Mouse (Mus musculus) telencephalon, adult 2 months (tissue): ENCODE results near the gene Bahcc1.

Experiments
- DNase-seq: peaks from one replicate; pipeline ENCODE4 v3.0.0-alpha.2; 2011; ENCODE audit warnings: low read depth, low spot score

Gene Bahcc1

DNA sequence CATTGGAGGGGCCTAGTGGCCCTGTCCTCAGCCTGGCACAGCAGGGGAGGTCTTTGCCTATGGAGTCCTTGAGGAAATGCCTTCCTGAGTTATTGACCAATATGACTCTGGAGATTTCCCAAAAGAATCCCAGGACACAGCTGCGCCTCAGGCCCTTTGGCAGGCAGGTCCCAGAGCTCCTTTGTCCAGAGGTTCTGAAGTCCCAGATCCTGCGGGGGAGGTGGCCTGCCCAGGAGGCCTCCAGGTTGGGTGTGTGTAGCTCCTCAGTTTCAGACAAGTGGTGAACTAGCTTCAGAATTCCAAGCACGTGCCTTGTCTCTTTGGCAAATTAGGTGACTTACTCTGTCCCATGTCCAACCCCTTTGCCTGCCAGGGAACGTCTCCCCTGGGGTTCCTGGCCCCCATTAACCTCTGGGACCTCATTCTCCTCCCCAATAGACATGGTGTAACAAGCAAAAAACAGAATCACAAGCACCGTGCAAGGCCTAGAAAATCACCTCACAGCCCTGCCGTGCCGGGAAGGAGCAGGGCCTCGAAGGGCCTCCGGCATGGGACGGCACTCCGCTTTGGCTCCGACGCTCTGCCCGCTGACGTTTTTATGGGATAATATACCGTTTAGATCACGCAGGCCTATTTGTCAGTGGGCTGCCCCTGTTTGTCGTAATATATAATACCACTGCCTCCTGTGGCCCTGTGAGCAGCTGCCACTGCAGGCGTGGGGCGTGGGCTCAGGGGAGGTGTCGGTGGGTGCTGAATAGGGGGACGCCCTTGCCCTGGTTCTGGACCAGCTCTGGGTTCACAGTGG is 10.2 kb downstream of the Bahcc1 start:
- DNase-seq, result no peak

DNA sequence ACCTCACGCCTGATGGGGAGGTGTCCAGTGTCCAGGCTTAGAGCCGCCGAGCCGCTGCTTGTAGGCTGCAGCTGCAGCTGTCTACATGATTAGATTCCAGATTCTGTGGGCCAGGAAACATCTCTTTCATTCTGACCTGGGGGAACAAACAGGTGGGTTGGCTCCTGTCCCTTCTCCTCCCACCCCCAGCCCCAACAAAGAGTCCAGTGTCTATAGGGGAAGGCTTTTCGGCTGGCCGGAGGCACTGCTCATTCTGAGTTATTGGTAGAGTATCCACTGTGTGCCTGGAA is 10.7 kb downstream of the Bahcc1 start:
- no peak for DNase-seq

DNA sequence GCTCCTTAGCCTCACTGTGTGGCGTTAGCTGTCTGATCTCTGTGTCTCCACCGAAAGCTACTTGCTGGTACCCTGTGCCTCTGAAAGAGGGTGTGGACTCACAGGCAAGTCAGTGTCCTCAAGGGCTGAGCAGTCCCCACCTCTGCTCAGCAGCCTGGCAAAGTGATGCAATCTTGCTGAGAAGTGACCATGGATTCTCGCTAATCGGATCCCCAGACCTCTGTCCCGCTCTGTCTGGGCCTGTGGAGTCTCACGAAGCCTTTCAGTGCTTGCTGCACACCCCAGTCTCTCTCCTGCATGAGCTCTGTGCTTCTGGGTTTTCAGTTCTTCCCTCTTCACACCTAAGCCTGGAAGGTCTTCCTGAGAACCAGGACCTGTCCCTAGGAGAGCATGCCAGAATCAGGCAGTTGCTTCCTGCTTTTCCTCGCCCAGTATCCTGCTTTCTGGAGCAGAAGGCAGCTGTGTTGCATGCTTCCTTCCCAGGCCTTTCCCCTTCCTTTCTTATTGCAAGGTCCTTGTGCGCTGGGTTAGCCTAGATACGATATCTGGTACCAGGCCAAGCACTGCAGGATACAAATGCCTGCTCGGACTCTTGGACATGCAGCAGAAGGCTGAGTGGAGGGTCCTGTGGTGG is 15.5 kb downstream of the Bahcc1 start:
- no peak for DNase-seq

DNA sequence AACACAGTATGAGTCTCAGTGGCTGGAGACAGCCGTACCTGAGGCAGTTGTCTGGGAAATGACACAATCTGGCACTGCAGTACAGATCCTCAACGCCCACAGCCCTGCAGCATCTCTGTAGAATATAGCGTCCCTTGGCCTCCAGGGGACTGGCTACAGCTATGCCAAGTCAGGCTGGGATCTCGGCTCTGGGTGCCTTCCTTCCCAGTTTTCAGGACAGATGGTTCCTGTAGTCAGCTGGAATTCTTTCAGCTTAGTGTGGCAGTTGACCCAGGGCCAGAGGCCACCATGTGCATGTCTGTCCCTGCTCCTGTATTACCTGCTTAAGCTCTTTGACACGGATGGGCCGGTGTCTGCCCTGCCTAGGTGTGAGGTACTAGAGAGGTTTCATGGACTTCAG is 16.2 kb downstream of the Bahcc1 start:
- DNase-seq, result no peak

DNA sequence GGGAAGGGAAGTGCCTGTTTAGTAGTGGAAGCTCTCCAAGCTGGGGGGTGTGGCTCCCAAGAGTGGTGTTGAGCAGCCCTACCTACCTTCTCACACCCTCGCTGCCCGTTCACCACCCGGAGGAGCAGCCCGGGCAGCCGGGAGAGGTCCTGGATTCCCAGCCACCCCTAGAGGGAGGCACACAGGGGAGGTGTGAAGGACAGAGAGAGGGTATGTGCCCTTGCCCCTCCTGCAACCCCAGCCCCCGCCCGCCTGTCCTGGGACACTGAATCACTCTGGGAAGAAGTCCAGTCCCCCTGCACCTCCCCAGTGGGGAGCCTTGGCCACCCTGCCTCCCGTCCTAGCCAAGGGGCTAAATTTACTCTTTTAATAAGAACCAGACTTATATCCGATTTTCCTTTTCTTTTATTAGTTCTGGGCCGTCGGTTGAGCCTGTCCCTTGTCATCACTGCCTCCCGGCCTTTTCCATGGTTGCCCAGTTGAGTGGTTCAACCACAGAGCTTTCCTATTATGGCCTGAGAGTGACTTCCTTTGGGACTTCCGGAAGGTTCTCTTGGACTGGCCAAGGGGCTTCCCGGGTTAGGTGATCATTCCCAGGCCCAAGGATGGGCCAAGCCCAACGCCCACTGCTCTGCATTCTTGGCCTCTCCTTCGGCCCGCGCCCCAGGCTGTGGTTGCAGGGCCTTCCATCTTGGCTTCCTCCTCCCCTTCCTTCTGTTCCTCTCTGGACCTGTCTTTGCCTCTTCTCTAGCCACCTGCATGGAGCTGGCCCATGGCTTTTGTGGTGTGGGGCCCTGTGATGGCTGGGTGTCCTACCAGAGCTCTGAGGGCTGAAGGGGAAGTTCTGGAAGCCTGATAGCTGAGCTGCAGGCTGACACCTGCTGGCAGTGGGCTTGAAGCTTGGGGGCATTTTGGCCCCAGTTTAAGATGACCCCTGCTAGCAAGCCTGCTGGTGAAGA is 18.5 kb downstream of the Bahcc1 start:
- DNase-seq, result no peak

DNA sequence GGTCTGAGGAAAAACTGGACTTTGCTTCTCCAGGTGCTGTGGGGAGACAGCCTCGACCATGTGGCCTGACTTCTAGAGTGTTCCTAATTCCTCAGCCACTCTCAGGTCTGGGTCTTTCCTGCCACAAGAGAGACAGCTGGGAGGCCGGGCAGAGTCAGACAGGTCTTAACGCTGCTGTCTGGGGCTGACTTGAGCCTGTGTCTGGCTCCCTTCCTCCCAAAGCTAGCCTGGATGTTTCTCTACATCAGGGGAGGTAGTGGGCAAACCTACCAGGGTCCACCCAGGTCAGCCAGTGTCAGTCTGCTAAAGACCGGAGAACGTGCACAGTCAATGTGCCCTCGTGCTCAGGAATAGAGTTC is 19.2 kb downstream of the Bahcc1 start:
- DNase-seq, result no peak

DNA sequence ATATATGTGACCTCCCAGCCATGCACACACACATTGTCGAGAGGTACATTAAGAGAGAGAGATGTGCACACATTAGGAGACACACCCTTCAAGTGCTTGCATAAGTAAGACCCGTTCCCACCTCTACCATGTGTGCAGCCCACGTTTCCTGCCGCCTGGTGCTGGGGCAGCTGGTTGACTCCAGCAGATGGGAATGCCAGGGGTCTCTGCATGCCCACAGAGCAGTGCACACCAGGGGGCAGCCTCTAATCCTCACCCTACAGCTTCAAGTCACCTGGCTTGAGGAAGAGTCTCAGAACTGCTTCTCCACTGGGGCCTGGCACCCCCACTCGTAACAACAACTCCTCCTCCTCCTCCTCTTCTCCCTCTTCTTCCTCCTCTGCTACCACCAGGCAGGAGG is 19.7 kb downstream of the Bahcc1 start:
- no peak for DNase-seq

DNA sequence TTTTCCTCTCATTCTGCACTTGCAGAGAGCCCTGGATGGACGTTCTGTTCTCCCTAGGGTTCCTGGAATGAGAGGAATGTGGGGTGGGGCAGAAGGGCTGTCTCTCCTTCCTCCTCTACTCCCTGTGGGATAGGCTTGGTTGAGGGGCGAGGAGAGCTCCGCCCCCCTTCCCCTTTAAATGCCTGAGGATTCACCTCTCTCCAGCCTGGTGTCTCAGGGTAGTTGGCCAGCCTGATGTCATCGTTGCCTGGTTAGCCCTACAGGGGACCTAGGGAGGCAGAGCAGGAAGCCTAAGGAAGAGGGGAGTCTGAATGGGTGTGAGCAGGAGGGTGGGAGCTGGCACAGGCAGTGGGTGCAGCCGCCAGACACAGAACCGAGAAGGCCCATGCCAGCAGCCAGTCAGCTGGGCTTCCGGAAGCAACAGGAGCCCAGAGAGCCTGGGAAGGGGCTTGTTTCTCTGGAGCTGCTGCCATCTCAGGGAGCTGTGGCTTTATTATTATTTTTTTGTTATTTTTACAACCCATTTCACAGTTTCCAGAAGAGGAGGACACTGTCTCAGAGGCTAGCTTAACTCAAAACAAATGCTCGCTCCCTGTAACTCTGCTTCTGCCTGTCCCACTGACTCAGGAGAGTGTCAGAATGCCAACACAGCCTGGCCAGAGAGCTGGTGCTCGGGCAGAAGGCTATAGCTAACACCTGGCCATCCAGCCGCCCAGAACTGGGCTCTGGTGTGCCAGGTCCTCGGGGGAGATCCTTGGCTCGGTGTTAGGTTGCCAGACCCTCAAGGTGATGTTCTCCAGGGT is 20.3 kb downstream of the Bahcc1 start:
- no peak for DNase-seq

DNA sequence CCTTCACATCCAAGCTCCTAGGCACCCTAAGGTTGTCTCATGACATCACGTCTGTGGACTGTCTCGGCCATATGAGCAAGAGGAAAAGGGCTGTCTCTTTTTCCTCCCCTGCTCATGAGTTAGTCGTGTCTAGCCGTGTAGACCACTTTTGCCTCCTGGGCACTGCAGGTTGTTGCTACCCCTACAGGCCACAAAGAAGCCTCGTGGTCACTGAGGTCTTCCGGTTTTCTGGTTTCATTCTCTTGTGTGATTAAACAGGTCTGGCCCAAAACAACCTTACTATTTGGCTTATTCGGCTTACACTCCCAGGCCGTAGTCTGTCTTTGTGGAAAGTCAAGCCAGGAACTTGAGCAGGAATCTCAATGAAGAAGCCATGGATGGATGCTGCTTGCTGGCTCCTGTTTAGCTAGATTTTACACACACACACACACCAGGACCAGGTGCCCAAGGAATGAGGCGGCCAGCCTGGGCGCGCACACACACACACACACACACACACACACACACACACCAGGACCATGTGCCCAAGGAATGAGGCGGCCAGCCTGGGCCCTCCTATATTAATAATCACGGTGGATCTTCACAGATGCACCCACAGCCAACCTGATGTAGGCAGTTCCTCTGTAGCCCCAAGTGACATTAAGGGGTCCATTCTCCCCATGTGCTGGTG is 21.0 kb downstream of the Bahcc1 start:
- DNase-seq, result no peak

DNA sequence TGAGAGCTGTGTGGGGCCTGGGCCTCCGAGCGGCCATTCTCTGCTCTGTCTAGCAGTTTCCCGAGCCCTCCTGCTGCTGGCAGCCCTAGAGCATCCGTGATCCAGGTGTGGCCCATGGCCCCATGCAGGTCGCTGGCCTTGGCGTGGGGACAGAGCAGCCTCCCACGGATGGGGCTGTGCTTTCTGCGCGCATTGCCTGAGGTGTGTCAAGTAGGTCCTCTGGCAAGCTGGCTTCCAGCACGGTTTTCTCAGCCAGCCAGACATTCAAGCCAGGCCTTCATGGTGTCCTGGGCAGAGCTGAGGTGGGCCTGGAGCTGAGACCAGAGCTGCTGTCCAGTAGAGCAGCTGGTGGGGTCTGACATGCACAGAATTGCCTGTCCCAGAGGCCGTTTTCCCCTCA is 21.7 kb downstream of the Bahcc1 start:
- DNase-seq, result no peak

DNA sequence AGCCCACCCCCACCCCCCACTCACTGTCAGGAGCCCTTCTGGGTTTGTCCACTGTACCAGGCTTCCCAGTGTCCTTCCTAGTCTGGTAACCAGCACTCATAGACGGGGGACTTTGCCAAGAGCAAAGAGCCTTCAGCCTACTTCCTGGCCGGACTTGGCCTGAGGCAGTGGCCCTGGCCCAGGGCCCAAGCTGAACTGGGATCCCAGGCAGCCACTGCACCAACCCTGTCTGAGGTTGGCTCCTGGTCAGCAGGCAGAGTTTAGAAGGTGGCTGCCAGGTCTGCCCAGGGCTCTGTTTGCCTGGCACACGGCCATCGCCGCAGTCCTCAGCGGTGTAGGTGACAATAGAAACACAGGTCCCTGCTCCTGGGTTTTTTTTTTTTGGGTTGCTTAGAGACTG is 22.3 kb downstream of the Bahcc1 start:
- no peak for DNase-seq

DNA sequence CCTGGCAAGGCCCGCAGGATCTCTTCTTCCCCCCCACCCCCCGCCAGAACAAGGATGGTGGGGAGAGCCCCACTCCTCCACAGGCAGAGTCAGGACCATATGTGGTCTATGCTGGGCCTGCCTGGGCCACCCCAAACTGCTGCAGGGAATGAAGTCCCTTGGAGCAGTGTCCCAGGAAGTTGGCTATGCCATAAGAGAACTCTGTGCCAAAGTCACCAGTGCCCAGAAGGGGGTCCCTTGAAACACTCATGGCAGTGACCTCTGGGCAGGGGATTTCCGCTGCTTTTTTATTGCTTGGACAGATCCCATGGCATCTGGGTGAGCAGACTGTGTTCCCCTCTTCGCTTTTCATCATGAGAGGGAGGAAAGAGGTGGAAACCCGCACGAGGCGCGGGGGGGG is 22.8 kb downstream of the Bahcc1 start:
- no peak for DNase-seq

DNA sequence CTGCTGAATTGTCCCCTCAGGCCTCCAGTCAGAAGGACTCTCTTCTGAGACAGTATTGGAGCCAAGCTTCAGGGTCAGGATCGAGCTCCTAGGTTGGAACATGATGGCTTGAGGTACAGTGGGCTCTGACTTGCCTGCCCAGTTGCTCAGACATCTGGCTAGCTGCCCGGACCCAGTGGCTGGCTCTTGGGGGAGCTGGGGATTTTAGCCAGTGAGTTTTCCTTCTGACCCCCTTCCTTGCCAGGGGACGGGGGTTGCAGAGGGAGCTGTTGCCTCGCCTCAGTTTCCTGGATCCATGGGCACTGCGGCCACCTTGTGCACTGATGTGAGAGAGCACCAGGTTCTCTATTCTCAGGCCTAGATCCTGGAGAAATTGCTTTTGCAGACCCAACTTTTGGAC is 23.4 kb downstream of the Bahcc1 start:
- DNase-seq, result no peak

DNA sequence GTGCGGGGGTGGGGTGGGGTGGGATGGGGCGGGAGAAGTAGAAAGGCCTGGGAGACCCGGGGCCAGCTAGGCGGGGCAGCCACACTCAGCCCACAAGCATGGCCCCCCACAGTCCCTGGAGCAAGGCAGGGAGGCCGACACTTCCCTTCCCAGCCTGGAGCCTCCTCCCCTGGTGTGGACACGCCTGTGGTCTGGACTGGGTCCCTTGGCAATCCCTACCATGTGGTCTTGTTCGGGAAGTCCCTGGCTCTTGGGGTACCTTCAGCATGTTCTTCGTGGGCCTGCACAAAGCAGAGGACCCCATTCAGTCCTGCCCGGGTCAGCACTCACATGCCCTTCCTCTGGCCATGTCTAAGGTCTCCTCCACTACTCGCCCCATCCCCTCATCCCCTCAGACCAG is 23.8 kb downstream of the Bahcc1 start:
- no peak for DNase-seq

DNA sequence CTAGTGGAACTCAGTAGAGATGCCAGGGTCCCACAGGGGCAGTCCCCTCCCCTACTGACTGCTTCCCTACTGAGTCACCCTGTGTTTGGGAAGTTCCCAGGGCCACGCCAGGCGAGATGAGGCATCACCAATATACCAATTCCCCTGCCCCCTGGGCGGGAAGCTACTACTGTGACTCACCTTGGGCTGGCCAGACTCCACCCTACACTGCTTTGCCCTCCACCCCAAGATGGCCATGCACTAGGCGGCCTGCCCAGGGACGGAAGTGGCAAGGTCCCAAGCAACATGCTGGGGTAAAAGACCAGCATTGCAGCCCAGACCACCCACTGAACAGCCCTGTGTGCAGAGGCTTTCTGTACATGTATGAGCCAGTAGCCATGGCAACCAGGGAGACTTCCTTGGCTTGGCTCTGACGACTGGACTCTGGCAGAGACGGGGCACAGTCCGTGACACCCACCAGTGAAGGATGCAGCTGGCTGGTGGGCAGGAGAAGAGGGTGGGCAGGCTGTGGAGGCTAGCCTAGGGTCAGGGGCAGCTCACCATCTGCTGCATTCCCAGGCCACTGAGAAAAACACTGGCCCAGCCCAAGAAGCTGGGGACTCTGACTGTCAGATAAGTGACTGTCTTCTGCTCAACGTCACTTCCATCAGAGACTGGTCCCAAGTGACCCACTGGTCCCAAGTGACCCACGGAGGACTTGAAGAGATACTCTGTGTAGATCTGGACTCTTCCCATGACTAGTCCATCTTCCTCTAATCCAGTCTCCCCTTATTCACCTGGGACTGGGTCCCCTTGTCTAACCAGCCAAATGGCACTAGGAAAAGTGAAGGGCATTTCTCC is 24.5 kb downstream of the Bahcc1 start:
- DNase-seq, result no peak

DNA sequence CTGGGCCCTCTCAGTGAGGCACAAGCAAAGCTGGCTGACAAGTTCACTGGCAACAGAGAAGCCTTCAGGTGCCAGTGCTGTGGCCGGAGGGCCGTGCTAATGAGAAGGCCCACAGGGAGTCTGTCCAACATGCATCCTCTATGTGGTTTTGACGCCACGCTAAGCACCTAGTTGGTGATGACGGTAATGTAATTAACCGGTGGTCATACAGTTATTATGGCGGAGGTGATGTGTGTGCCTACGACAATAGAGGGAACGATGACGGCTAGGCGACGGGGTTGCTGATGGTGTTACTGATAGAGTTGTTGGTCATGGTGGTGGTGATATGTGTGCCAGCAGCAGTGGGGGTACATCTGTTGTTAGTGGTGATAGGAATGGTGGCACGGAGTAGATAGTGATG is 25.2 kb downstream of the Bahcc1 start:
- DNase-seq, result no peak

DNA sequence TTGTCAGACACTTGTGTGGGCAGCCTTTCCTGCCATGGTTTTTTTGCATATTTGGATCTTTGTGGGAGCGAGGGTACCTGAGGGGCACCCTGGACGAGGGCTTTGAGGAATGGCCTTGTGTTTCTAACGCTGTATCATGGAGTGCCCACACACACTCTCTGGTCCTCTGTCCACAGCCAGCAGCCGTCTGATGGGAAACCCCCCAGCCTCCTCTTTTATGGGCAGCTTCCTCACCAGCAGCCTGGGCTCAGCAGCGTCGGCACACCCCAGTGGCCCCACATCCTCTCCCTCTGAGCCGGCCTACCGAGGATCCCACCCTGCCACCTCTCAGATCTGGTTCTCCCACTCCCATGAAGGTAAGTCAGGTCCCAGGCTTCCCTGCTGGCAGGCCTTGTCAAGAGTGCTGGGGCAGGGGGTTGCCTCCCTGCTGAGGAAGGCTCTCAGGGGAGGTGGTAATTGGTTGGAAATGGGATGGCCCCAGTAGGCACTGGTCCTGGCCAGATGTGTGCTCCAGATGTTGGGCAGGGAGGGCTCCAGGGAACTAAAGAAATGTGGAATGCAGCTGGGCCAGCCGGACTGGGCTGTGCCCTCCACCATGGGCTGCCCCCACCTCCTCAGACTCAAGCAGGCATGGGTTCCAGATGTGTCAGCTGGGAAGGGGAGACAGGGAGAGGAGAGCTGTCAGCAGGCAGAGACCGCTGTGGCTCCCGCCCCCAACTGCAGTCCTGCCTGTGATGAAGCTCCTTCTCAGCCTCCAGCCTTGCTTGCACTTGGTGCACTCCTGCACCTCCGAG is 26.3 kb downstream of the Bahcc1 start:
- DNase-seq, result no peak

DNA sequence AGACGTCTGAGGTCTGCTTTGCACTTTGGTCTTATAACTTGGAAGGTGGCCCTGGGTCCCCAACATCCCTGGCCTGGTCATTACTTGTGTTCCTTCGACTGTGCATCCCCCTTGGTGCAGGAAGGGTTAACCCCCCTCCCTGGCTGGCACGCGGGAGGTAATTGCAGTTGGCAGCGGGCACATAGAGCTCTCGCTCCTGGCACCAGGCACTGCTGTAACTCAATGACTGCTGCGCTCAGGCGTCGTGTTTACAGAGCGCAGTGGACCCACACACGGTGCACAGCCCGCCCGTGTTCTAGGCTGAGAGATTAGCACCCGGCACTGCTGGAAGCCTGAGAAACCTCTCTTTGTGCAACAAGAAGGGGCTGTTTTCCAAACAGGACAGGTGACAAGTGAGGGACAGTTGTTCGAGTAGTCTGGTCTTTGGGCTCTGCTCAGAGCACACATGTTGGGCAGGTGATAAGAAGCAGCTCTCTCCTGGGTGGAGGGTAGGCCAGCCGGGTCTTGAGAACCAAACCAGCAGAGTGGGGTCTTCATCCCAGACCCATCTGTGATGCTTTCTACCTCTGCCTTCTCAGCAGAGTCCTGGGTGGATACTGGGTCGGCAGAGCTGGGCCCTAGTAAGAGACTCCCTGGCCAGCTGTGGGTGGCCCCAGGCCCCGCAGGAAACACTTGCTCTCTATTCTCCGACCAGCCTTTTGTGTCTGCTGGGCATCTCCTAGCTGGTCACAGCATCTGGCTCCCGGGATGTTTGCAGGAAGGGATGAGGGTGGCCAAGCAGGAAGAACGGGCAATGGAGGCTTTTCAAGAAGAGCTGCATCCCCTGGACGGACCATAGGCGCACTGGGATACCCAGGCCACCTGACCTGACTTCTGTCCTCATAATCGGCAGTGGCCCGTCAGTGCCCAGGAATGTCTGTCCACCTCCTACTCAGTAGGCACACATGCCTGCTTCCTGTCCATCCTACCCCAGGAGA is 27.3 kb downstream of the Bahcc1 start:
- DNase-seq, result no peak
